Mouse (Mus musculus) heart, adult 2 months (tissue): Measurements from ENCODE around the gene Rtp4. TPM values are rescaled to one million over a fixed set of nuclear protein-coding genes. Genes with fewer than 3 reads are reported as not detected.

Experiments
- DNase-seq, 2 experiments: peaks; one replicate each; pipeline ENCODE4 v3.0.0; 2021
- H3K27ac ChIP-seq: fragments of 200-600 bp; 2 replicates; pipeline ENCODE4 v1.8.1; 2022
- H3K27me3 ChIP-seq: fragments of 200-500 bp; 2 replicates; pipeline ENCODE4 v1.6.1; 2012; ENCODE audit warnings: mild to moderate bottlenecking, low read length, inconsistent platforms, mixed read lengths; ENCODE audit not compliant: control insufficient read depth, insufficient read depth
- H3K36me3 ChIP-seq: fragments of 200-500 bp; 2 replicates; pipeline ENCODE4 v1.6.1; 2012; ENCODE audit warnings: low read length, inconsistent platforms; ENCODE audit not compliant: control insufficient read depth, insufficient read depth
- H3K4me1 ChIP-seq: fragments of 200-500 bp; 2 replicates; pipeline ENCODE4 v1.6.1; 2011; ENCODE audit warnings: low read length; ENCODE audit not compliant: control insufficient read depth, insufficient read depth
- H3K4me3 ChIP-seq: fragments of 200-600 bp; 2 replicates; pipeline ENCODE4 v1.8.1; 2022
- H3K79me2 ChIP-seq: fragments of 200-500 bp; replicated peaks from 2 replicates; pipeline ENCODE4 v1.6.1; 2012; ENCODE audit warnings: mild to moderate bottlenecking, inconsistent platforms, low read length, moderate library complexity, mixed read lengths; ENCODE audit not compliant: control insufficient read depth, insufficient read depth
- H3K9ac ChIP-seq: fragments of 200-500 bp; 2 replicates; pipeline ENCODE4 v1.6.1; 2012; ENCODE audit warnings: low read depth, mild to moderate bottlenecking, control low read depth, inconsistent platforms, low read length, mixed read lengths
- CTCF ChIP-seq: fragments of 200-600 bp; IDR thresholded peaks from 2 replicates; pipeline ENCODE4 v1.8.1; 2022; ENCODE audit warnings: antibody characterized with exemption, mild to moderate bottlenecking, moderate library complexity
- EP300 ChIP-seq: fragments of 200-500 bp; IDR thresholded peaks from 2 replicates; pipeline ENCODE4 v1.6.1; 2011; ENCODE audit warnings: low read depth, low read length, control low read depth; ENCODE audit not compliant: insufficient read depth
- POLR2A ChIP-seq: fragments of 200-500 bp; IDR thresholded peaks from 2 replicates; pipeline ENCODE4 v1.6.1; 2011; ENCODE audit warnings: mild to moderate bottlenecking, low read depth, low read length, control low read depth; ENCODE audit not compliant: insufficient read depth
- WGBS: fragments of 180-500 bp; shearing (Covaris S2); methylation state at CpG from one replicate; pipeline ENCODE4 v1.1.7; 2018; 5-methylcytosine and 5-hydroxymethylcytosine counted together
- intact Hi-C: fragments of 180-260 bp; cut with DNase I; formaldehyde crosslinking; loops from one replicate; pipeline ENCODE4 v1.15.1; 2025
- long read RNA-seq: library from polyadenylated mRNA; stranded (forward); transcript quantifications from one replicate; pipeline ENCODE4 v2.0.0, GENCODE M21; 2021
- polyA plus RNA-seq: library from polyadenylated mRNA; depleted of rRNA; stranded (reverse); fragments of >200 nt; gene quantifications from 2 replicates; pipeline ENCODE4 v1.2.3, GENCODE M21; 2012; rRNA removed
- total RNA-seq, 2 experiments: library from RNA; stranded (reverse); gene quantifications; 2 replicates each; pipeline ENCODE4 v1.2.3; 2021

Rtp4 gene
- 1 to 10 TPM; 4.5 to 4.8 TPM for total RNA-seq
- polyA plus RNA-seq: 10.4 and 11.0 TPM in 2 replicates
- long read RNA-seq, partial matches to known transcripts: 0 of 5 reads
- long read RNA-seq, other reads (novel, unspliced or antisense): 2 of 5 reads

GRCm38 (mm10) chr16:23520235-23520871 lies at the start of gene Rtp4, which contains the start of gene Masp1:
Gene Rtp4, plus strand, starts transcription at chr16:23520291.
Gene Masp1, minus strand, starts transcription at chr16:23520815.
- peak within 1 kb of the TSS; percentile 68 for H3K9ac ChIP-seq
- no peaks in the 10 kb centered on the region for H3K79me2 ChIP-seq
- H3K4me3 ChIP-seq: peak within 1 kb of the TSS; percentile 42
- H3K27ac ChIP-seq: peak within 1 kb of the TSS; percentile 67
- H3K27me3 ChIP-seq: no peaks in the 10 kb centered on the region
- H3K36me3 ChIP-seq: no peaks in the 10 kb centered on the region
- TF ChIP-seq POLR2A: no peak
- TF ChIP-seq CTCF: no peak
- TF ChIP-seq EP300: no peak
- intact Hi-C loops: no loop called here
- DNase-seq: peak; percentile 33 to 45
- 5% methylated on average over 12 of the region's 12 CpGs for WGBS
- peaks cover 11% of the 10 kb centered on the region for H3K4me1 ChIP-seq

- intact Hi-C loops: no loop called here
- 66% methylated on average over 6 of the region's 6 CpGs for WGBS
- TF ChIP-seq CTCF: no peak
- TF ChIP-seq EP300: no peak
- no peak for TF ChIP-seq POLR2A
Measured at GRCm38 (mm10) chr16:23471551-23471950, 48.5 kb upstream of the Rtp4 start.

GRCm38 (mm10) chr16:23472046-23472445 lies 48.0 kb upstream of the Rtp4 start:
- Histone ChIP-seq H3K9ac (no peak overlapping the region), H3K27ac (no peak overlapping the region), H3K36me3 (no peaks in the 10 kb centered on the region), H3K27me3 (no peaks in the 10 kb centered on the region), H3K4me3 (no peak overlapping the region), H3K4me1 (no peaks in the 10 kb centered on the region), H3K79me2 (no peaks in the 10 kb centered on the region)
- TF ChIP-seq POLR2A: no peak
- no peak for TF ChIP-seq EP300
- no peak for TF ChIP-seq CTCF
- DNase-seq: no peak
- intact Hi-C loops: no loop called here
- 70% methylated on average over 3 of the region's 3 CpGs for WGBS

More at GRCm38 (mm10) chr16:23471551-23471950, 48.5 kb upstream of the Rtp4 start:
- Histone ChIP-seq H3K27me3 (no peaks in the 10 kb centered on the region), H3K36me3 (no peaks in the 10 kb centered on the region), H3K4me3 (no peak overlapping the region), H3K9ac (no peak overlapping the region), H3K4me1 (no peaks in the 10 kb centered on the region), H3K79me2 (no peaks in the 10 kb centered on the region), H3K27ac (no peak overlapping the region)
- DNase-seq: no peak

GRCm38 (mm10) chr16:23475651-23476050 lies 44.4 kb upstream of the Rtp4 start:
- Histone ChIP-seq H3K9ac (no peak overlapping the region), H3K27ac (no peak overlapping the region), H3K4me1 (no peaks in the 10 kb centered on the region), H3K4me3 (no peak overlapping the region), H3K36me3 (no peaks in the 10 kb centered on the region), H3K27me3 (no peaks in the 10 kb centered on the region), H3K79me2 (no peaks in the 10 kb centered on the region)
- DNase-seq: no peak
- intact Hi-C loops: no loop called here
- 84% methylated on average over 4 of the region's 4 CpGs for whole genome bisulfite sequencing
- no peak for TF ChIP-seq CTCF
- no peak for TF ChIP-seq EP300
- TF ChIP-seq POLR2A: no peak

- Histone ChIP-seq H3K4me1 (no peaks in the 10 kb centered on the region), H3K4me3 (no peak overlapping the region), H3K79me2 (no peaks in the 10 kb centered on the region), H3K36me3 (no peaks in the 10 kb centered on the region), H3K9ac (no peak overlapping the region), H3K27ac (no peak overlapping the region), H3K27me3 (no peaks in the 10 kb centered on the region)
- no peak for TF ChIP-seq POLR2A
- TF ChIP-seq CTCF: no peak
- intact Hi-C loops: no loop called here
- no peak for DNase-seq
Measured at GRCm38 (mm10) chr16:23476598-23476997, 43.5 kb upstream of the Rtp4 start.

GRCm38 (mm10) chr16:23479872-23480603 lies 40.1 kb upstream of the Rtp4 start:
- H3K27me3 ChIP-seq: no peaks in the 10 kb centered on the region
- H3K79me2 ChIP-seq: no peaks in the 10 kb centered on the region
- no peak for TF ChIP-seq EP300
- TF ChIP-seq POLR2A: no peak
- intact Hi-C loops: no loop called here
- no peaks in the 10 kb centered on the region for H3K4me1 ChIP-seq
- H3K9ac ChIP-seq: no peak overlapping the region
- no peak for DNase-seq
- no peak overlapping the region for H3K4me3 ChIP-seq
- no peaks in the 10 kb centered on the region for H3K36me3 ChIP-seq
- no peak overlapping the region for H3K27ac ChIP-seq
- 79% methylated on average over 7 of the region's 7 CpGs for WGBS
